Mouse (Mus musculus) thymus, adult 2 months (tissue): ENCODE results near the gene 3110082I17Rik. TPM values are rescaled to one million over a fixed set of nuclear protein-coding genes. Genes with fewer than 3 reads are reported as not detected.

Source experiments
- DNase-seq: peaks from one replicate; pipeline ENCODE4 v3.0.0; 2021
- H3K27ac ChIP-seq: fragments of 200-500 bp; 2 replicates; pipeline ENCODE4 v1.5.1; 2012; ENCODE audit warnings: low read length, control low read depth; ENCODE audit not compliant: control insufficient read depth, insufficient read depth
- H3K27me3 ChIP-seq: fragments of 200-500 bp; 2 replicates; pipeline ENCODE4 v1.6.1; 2012; ENCODE audit warnings: mild to moderate bottlenecking, low read length, moderate library complexity, mixed read lengths; ENCODE audit not compliant: control insufficient read depth, insufficient read depth
- H3K36me3 ChIP-seq: fragments of 200-500 bp; 2 replicates; pipeline ENCODE4 v1.6.1; 2012; ENCODE audit warnings: mild to moderate bottlenecking, low read length, moderate library complexity; ENCODE audit not compliant: control insufficient read depth, insufficient read depth
- H3K4me1 ChIP-seq: fragments of 200-500 bp; replicated peaks from 2 replicates; pipeline ENCODE4 v1.6.1; 2012; ENCODE audit warnings: low read length; ENCODE audit not compliant: control insufficient read depth, insufficient read depth
- H3K4me3 ChIP-seq: fragments of 200-500 bp; 2 replicates; pipeline ENCODE4 v1.5.1; 2012; ENCODE audit warnings: mild to moderate bottlenecking, low read length, control low read depth, moderate library complexity; ENCODE audit not compliant: control insufficient read depth, insufficient read depth
- CTCF ChIP-seq: fragments of 200-500 bp; IDR thresholded peaks from 2 replicates; pipeline ENCODE4 v1.5.1; 2012; ENCODE audit warnings: mild to moderate bottlenecking, control low read depth, low read length, moderate library complexity, borderline replicate concordance; ENCODE audit not compliant: control insufficient read depth, poor library complexity, insufficient read depth; ENCODE audit errors: extremely low read depth
- POLR2A ChIP-seq: fragments of 200-500 bp; IDR thresholded peaks from 2 replicates; pipeline ENCODE4 v1.6.1; 2012; ENCODE audit warnings: mild to moderate bottlenecking, low read length, control low read depth, moderate library complexity; ENCODE audit not compliant: control insufficient read depth, poor library complexity, insufficient read depth; ENCODE audit errors: extremely low read depth
- WGBS: fragments of 180-500 bp; shearing (Covaris S2); methylation state at CpG from one replicate; pipeline ENCODE4 v1.1.7; 2018; 5-methylcytosine and 5-hydroxymethylcytosine counted together
- polyA plus RNA-seq: library from polyadenylated mRNA; depleted of rRNA; stranded (reverse); fragments of >200 nt; gene quantifications from 2 replicates; pipeline ENCODE4 v1.2.3, GENCODE M21; 2012

3110082I17Rik gene
- polyA plus RNA-seq, 1 experiment, result 7.5 TPM

DNA sequence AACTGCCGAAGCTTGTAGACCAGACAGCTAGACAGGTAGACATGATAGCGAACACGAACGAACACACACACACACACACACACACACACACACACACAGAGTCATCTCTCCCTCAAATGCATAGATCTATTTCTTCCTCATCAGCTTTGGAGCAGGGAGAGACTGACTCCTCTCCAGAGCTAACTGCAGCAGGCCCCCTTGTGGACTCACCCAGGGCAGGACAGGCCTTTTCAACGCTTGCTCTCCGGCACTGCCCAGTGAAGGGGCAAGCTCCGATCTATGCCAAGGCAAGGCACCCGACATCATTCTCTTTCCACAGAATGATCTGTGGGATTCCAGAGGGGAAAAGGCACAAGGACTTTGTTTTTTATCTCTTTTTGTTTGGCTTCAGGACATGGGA is 15.1 kb downstream of the 3110082I17Rik start:
- Histone ChIP-seq H3K27ac (no peak overlapping the region), H3K4me3 (no peak overlapping the region), H3K27me3 (no peaks in the 10 kb centered on the region), H3K36me3 (no peaks in the 10 kb centered on the region), H3K4me1 (peaks cover 22% of the 10 kb centered on the region)
- no peak for TF ChIP-seq CTCF
- TF ChIP-seq POLR2A, result no peak
- WGBS, result 97% methylated on average over 8 of the region's 8 CpGs
- no peak for DNase-seq

DNA sequence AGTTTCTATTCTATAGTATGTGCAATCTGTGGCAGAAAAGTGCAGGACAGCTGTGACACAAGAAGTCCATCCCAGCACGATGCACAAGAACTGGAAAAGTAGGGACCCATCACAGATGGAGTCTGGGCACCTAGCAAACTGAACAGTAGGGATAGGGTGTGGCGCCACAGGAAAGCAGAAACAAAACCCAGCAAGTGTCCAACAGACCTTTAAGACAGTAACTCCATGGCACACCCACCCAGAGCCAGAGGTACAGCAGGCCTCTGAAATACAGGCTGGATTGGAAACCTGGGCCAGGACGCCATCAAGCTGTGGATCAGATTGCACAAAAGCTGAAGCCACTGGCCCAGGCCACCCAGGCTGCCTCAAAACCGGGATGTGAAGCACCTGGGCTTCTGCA is 17.4 kb downstream of the 3110082I17Rik start:
- no peak for DNase-seq
- no peak overlapping the region for H3K4me3 ChIP-seq
- no peaks in the 10 kb centered on the region for H3K36me3 ChIP-seq
- no peak overlapping the region for H3K27ac ChIP-seq
- WGBS, result 93% methylated on average over 4 of the region's 4 CpGs
- H3K4me1 ChIP-seq, result peaks cover 3% of the 10 kb centered on the region
- H3K27me3 ChIP-seq, result no peaks in the 10 kb centered on the region
- TF ChIP-seq POLR2A (no peak), CTCF (no peak)

GRCm38 (mm10) chr5:139442428-139442827 is 17.9 kb downstream of the 3110082I17Rik start:
- no peaks in the 10 kb centered on the region for H3K27me3 ChIP-seq
- H3K4me3 ChIP-seq, result no peak overlapping the region
- WGBS, result 96% methylated on average over 12 of the region's 12 CpGs
- H3K27ac ChIP-seq, result no peak overlapping the region
- DNase-seq, result no peak
- 0 out of 2 replicates have a peak, but pooled peaks cover 2% of the 10 kb centered on the region for H3K4me1 ChIP-seq
- TF ChIP-seq CTCF (no peak), POLR2A (no peak)
- no peaks in the 10 kb centered on the region for H3K36me3 ChIP-seq

DNA sequence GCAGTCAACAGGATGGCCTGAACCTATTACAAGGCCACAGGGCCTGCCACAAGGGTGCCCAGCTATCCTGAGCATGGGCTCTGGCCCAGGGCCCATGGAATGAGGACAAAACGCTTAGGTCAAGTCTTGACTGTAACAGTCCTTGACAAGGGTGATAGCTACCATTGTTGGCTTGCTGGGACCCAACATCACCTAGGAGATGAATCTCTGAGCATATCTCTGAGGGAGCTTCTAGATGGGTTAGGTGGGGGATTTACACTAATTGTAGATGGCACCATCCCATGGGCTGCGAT is 18.7 kb downstream of the 3110082I17Rik start:
- Histone ChIP-seq H3K4me1 (no peaks in the 10 kb centered on the region), H3K27ac (no peak overlapping the region)
- no peak for TF ChIP-seq CTCF
- no peak for TF ChIP-seq POLR2A

GRCm38 (mm10) chr5:139440926-139441725 is 19.2 kb downstream of the 3110082I17Rik start:
- Histone ChIP-seq H3K27ac (no peak overlapping the region), H3K4me1 (no peaks in the 10 kb centered on the region), H3K4me3 (no peak overlapping the region), H3K36me3 (no peaks in the 10 kb centered on the region), H3K27me3 (no peaks in the 10 kb centered on the region)
- no peak for DNase-seq
- 98% methylated on average over 11 of the region's 11 CpGs for WGBS
- no peak for TF ChIP-seq POLR2A
- TF ChIP-seq CTCF, result no peak

More for the DNA sequence above, 18.7 kb downstream of the 3110082I17Rik start:
- DNase-seq, result no peak
- Histone ChIP-seq H3K27me3 (no peaks in the 10 kb centered on the region), H3K4me3 (no peak overlapping the region), H3K36me3 (no peaks in the 10 kb centered on the region)
- WGBS, result 100% methylated on average over 2 of the region's 2 CpGs

DNA sequence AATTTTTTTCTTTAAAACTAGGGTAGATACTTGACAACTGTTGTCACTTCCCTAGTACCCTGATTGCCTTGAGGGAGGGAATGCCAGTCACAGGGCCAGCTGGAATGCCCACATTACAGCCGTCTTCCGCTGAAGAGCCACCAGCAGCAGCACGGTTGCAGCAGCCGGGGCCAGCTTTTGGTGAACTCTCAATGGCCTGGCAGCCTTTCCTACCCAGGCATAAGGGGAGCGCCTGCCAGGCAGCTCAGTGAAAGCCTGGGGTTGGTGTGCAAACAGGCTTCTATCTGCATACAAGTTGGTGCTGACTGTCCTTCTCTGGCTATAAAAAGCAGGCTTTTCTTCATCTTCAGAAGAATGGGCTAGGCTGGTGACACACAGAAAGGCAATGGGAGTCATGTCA is 19.9 kb downstream of the 3110082I17Rik start:
- no peak for DNase-seq
- TF ChIP-seq CTCF, result no peak
- no peak for TF ChIP-seq POLR2A
- H3K4me3 ChIP-seq, result no peak overlapping the region
- 96% methylated on average over 5 of the region's 5 CpGs for whole genome bisulfite sequencing
- no peak overlapping the region for H3K27ac ChIP-seq
- no peaks in the 10 kb centered on the region for H3K4me1 ChIP-seq
- no peaks in the 10 kb centered on the region for H3K27me3 ChIP-seq
- no peaks in the 10 kb centered on the region for H3K36me3 ChIP-seq
